Mouse (Mus musculus): ENCODE measurements at regions not wholly inside any gene's neighbourhood (a gene's known extent, or its start where the extent isn't known, plus 50 kb on each side); places are given as distances from the start of the nearest gene placed in this dataset.

DNA sequence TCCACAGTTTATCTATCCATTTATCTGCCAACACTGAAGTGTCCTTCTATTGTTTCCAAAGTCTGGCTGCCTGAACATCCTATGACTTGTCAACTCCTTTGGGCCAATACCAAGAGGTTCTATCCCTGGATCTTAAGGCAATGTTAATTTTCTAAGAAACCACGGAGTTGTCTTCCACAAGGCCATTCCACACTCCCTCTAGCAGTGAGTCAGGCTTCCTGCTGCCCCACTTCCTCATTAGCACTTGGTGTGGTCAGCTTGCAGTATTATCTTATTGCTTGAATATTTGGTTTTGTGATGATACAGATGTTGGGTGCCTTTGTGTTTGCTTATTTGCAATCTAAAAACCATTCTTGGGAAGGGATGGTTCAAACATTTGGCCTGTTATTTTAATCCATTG, 87.5 kb upstream of the Ppp2r2d start:
- no peak overlapping the region for H3K4me3 ChIP-seq (replicated peaks; ENCODE audit: extremely low read depth, low read depth, low read length)
- TF ChIP-seq CTCF (IDR thresholded peaks at IDR 0.05; ENCODE audit: insufficient read depth, low read length) (no peak), POLR2A (IDR thresholded peaks at IDR 0.05; ENCODE audit: borderline replicate concordance, extremely low read depth, low read depth, low read length) (no peak)
- DNase-seq, result no peak
- 43% methylated on average over 1 of the region's 1 CpGs for WGBS
- no peaks in the 10 kb centered on the region for H3K4me1 ChIP-seq (ENCODE audit: control insufficient read depth, insufficient read depth, low read length)

DNA sequence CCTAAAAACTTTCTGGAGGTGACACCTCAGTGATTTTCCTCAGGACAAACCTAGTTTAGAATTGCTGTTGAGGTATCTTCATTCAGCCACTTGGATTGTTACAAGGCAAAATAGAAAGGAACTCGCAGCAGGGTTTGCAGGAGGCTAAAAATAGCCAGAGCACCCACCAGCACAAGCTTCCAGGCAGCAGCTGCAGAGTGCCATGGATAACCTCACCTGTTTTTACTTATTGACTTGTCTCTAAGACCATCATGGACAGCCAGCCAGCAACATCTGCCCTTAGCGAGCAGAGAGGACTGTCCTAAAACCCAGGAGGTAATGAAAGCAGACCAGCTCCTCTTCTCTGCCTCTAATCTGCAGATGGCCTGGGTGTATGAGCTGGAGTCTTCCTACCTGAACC, 97.4 kb upstream of the Ppp2r2d start:
- TF ChIP-seq CTCF (IDR thresholded peaks at IDR 0.05; ENCODE audit: insufficient read depth, low read length), result no peak
- TF ChIP-seq POLR2A (IDR thresholded peaks at IDR 0.05; ENCODE audit: borderline replicate concordance, extremely low read depth, low read depth, low read length), result no peak
- Histone ChIP-seq H3K4me3 (replicated peaks; ENCODE audit: extremely low read depth, low read depth, low read length) (no peak overlapping the region), H3K4me1 (ENCODE audit: control insufficient read depth, insufficient read depth, low read length) (no peaks in the 10 kb centered on the region)
- DNase-seq, result no peak
- WGBS, result 63% methylated on average over 2 of the region's 2 CpGs

DNA sequence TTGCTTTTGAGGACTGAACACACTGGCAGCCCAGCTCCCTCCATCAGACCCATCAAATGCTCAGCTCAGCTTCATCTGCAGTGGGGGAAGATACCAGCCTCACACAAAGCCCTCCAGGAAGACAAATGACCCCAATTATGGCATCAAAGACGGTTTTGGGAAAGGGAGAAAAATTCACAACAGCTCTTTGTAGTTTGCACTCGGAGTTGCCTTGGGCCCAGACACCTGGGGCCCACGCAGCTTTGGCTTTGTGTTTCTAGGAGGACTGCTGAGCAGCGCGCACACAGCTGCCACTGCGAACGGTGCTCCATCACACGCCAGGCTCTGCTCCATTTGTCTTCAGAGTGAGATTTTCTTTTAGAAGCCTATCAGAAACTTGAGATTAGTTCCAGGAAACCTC, 99.3 kb upstream of the Ppp2r2d start:
- no peak for DNase-seq
- 69% methylated on average over 8 of the region's 8 CpGs for WGBS
- Histone ChIP-seq H3K4me3 (replicated peaks; ENCODE audit: extremely low read depth, low read depth, low read length) (no peak overlapping the region), H3K4me1 (ENCODE audit: control insufficient read depth, insufficient read depth, low read length) (no peaks in the 10 kb centered on the region)
- TF ChIP-seq CTCF (IDR thresholded peaks at IDR 0.05; ENCODE audit: insufficient read depth, low read length) (no peak), POLR2A (IDR thresholded peaks at IDR 0.05; ENCODE audit: borderline replicate concordance, extremely low read depth, low read depth, low read length) (no peak)

DNA sequence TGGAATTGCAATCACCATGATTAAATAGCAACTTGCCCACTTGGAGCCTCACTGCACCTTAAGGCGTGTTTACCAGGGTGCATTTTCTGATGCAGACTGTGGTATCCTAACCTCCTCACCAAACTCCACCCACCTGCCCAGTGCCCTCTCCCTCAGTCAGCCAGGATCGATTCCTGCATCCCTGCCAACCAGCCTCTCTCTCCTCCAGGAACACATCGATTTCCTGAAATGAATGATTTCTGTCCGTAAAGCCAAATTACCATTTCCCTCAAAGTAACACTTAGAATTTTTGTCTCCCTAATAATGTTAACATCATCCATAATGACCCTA, 103.4 kb upstream of the Ppp2r2d start:
- Histone ChIP-seq H3K4me1 (ENCODE audit: control insufficient read depth, insufficient read depth, low read length) (no peaks in the 10 kb centered on the region), H3K4me3 (replicated peaks; ENCODE audit: extremely low read depth, low read depth, low read length) (no peak overlapping the region)
- 79% methylated on average over 4 of the region's 4 CpGs for WGBS
- no peak for TF ChIP-seq POLR2A (IDR thresholded peaks at IDR 0.05; ENCODE audit: borderline replicate concordance, extremely low read depth, low read depth, low read length)
- TF ChIP-seq CTCF (IDR thresholded peaks at IDR 0.05; ENCODE audit: insufficient read depth, low read length), result no peak
- DNase-seq, result no peak

DNA sequence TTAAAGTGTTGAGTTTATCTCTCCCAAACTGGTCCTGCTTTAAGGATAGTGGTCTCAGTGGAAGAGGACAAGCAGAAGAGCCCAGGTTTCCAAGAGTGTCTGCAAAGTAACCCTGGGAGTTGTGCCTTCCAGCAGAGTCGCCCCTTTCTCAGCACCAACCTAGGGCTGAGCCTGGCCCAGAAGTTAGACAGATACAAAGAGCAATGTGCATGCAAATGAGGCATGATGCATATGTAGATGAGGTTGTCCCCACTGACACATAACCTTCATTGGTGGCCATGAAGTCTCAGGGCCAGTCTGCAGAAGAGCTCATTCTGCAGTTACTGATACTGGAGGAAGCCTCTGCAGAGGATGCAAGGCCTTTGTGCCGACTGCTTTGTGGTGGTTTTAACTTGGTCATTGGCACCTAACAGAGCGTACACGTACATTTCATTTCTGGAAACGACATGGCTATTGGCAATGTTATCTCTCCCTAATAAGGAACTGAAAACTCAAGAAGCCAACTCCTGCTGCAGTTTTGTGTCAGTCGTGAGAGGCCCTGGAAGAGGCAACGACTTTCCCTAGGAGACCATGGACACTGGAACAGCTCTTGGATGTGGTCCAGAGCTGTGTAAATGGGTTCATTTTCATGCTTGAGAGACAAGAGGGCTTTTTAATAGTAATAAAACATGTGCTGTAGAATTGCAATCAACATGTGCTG, 103.9 kb upstream of the Ppp2r2d start:
- no peak overlapping the region for H3K4me3 ChIP-seq (replicated peaks; ENCODE audit: extremely low read depth, low read depth, low read length)
- H3K4me1 ChIP-seq (ENCODE audit: control insufficient read depth, insufficient read depth, low read length), result no peaks in the 10 kb centered on the region
- no peak for TF ChIP-seq POLR2A (IDR thresholded peaks at IDR 0.05; ENCODE audit: borderline replicate concordance, extremely low read depth, low read depth, low read length)
- TF ChIP-seq CTCF (IDR thresholded peaks at IDR 0.05; ENCODE audit: insufficient read depth, low read length), result no peak
- WGBS, result 63% methylated on average over 7 of the region's 7 CpGs
- DNase-seq, result no peak

DNA sequence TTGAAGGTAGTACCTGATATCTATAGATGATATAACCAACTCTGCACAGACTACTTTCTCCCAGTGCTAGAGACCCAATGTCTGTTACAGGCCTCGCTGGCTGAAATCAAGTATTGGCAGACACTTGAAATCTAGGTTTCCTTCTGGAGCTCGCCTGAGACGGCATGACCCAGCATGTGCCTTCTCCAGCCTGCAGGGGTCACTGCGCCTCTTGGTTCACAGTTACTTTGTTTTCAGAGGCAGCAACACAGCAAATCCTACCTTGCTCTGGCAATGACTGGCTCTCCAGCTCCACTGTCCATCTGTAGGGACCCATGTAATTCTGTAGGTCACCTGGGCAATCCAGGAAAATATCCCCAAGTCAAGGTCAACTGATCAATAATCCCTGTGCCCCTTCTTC, 111.6 kb upstream of the Ppp2r2d start:
- 23% methylated on average over 4 of the region's 4 CpGs for WGBS
- TF ChIP-seq POLR2A (IDR thresholded peaks at IDR 0.05; ENCODE audit: borderline replicate concordance, extremely low read depth, low read depth, low read length), result no peak
- peak; percentile 58 for TF ChIP-seq CTCF (IDR thresholded peaks at IDR 0.05; ENCODE audit: insufficient read depth, low read length)
- H3K4me1 ChIP-seq (ENCODE audit: control insufficient read depth, insufficient read depth, low read length), result no peaks in the 10 kb centered on the region
- no peak overlapping the region for H3K4me3 ChIP-seq (replicated peaks; ENCODE audit: extremely low read depth, low read depth, low read length)
- DNase-seq, result peak; percentile 3

DNA sequence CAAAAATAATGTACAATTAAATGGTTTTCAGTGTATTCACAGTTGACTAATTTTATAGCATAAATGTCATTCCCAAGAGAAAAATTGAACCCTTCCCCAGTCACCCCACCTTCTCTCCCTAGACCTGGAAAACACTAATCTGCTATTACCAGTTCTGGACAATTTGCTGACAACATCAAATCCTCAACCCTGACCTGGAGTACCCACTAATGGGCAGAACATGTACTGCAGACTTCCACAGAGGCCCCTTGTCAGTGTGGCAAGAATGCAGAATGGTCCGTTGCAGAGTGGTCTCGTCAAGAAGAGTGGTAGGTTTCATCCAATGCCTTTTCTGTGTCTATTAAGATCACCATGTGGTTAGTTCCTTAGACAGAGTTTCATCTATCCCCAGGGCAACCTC, 121.0 kb upstream of the Ppp2r2d start:
- Histone ChIP-seq H3K4me1 (ENCODE audit: control insufficient read depth, insufficient read depth, low read length) (no peaks in the 10 kb centered on the region), H3K4me3 (replicated peaks; ENCODE audit: extremely low read depth, low read depth, low read length) (no peak overlapping the region)
- DNase-seq, result no peak
- TF ChIP-seq CTCF (IDR thresholded peaks at IDR 0.05; ENCODE audit: insufficient read depth, low read length) (0 out of 2 replicates have a peak, but pooled peaks have one; percentile 15), POLR2A (IDR thresholded peaks at IDR 0.05; ENCODE audit: borderline replicate concordance, extremely low read depth, low read depth, low read length) (no peak)
- 81% methylated on average over 2 of the region's 2 CpGs for WGBS

DNA sequence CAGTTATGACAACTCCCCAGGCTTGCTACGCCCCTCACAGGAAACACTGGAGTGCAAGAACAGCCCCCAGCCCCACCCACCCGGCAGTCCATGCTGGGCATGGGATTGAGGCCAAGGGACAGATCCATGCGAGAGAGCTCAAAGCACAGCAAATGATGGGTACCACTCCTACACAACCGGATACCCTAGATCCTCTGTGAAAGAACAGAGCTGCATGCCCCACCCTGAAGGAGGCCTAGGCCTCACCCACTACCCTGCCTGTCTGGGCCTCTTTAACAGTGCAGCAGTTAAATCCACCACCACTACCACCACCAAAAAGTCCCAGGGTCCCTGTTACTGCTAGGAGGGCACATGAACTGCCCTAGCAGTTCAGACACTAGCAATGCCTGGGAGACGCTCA, 126.3 kb upstream of the Ppp2r2d start:
- Histone ChIP-seq H3K4me1 (ENCODE audit: control insufficient read depth, insufficient read depth, low read length) (no peaks in the 10 kb centered on the region), H3K4me3 (replicated peaks; ENCODE audit: extremely low read depth, low read depth, low read length) (no peak overlapping the region)
- DNase-seq, result no peak
- no peak for TF ChIP-seq CTCF (IDR thresholded peaks at IDR 0.05; ENCODE audit: insufficient read depth, low read length)
- WGBS, result 69% methylated on average over 5 of the region's 5 CpGs

DNA sequence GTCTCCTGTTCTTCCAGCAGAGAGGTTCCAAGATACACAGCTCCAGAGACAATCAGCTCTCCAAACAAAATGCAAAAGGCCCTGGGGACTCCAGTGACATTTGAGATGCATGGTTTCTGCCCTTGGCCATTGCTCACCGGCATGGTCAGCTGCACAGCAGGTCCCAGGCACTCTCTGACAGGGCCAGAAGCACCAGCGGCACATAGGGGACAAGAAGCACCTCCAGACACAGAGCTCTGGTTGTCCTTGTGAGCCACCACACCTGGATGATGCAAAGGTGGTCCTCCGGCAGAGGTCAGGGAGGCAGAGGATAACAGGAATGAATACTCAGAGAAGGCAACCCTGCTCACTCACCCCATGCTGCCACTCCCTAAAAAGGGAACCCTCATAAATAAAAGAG, 126.8 kb upstream of the Ppp2r2d start:
- DNase-seq, result no peak
- 53% methylated on average over 3 of the region's 3 CpGs for WGBS
- no peaks in the 10 kb centered on the region for H3K4me1 ChIP-seq (ENCODE audit: control insufficient read depth, insufficient read depth, low read length)
- TF ChIP-seq POLR2A (IDR thresholded peaks at IDR 0.05; ENCODE audit: borderline replicate concordance, extremely low read depth, low read depth, low read length), result no peak
- TF ChIP-seq CTCF (IDR thresholded peaks at IDR 0.05; ENCODE audit: insufficient read depth, low read length), result no peak
- no peak overlapping the region for H3K4me3 ChIP-seq (replicated peaks; ENCODE audit: extremely low read depth, low read depth, low read length)

DNA sequence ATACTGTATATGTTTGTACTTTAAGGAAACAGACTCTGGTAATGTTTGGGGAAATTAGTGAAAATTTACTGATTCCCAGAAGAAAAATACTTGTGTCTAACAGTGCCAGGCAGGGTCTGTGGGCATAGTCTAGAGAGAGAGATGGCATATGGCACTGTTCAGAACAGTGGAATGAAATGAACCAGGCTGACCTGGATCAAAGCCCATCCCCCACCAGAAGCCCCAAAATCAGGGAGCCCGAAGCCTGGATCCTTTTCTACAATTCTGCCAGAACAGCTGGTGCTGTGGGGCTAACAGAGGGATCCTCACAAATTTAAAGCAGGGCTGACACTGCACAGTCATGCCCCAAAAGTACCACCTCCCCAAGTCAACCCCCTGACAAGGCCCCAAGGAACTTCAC, 131.1 kb upstream of the Ppp2r2d start:
- TF ChIP-seq CTCF (IDR thresholded peaks at IDR 0.05; ENCODE audit: insufficient read depth, low read length) (no peak), POLR2A (IDR thresholded peaks at IDR 0.05; ENCODE audit: borderline replicate concordance, extremely low read depth, low read depth, low read length) (no peak)
- WGBS, result 85% methylated on average over 1 of the region's 1 CpGs
- Histone ChIP-seq H3K4me1 (ENCODE audit: control insufficient read depth, insufficient read depth, low read length) (no peaks in the 10 kb centered on the region), H3K4me3 (replicated peaks; ENCODE audit: extremely low read depth, low read depth, low read length) (no peak overlapping the region)
- no peak for DNase-seq

Data from lung, adult 2 months (tissue).